Mouse (Mus musculus): ENCODE results near the gene Crkl. TPM values are rescaled to one million over a fixed set of nuclear protein-coding genes. Genes with fewer than 3 reads are reported as not detected.

Gene Crkl
- polyA plus RNA-seq (2014; fragmentation: Nextera tagmentation; extraction: Ambion mirVana): 85.5 and 92.2 TPM in 2 replicates

GRCm38 (mm10) chr16:17451541-17452372, at the start of gene Crkl:
Crkl (plus strand) TSS chr16:17451987.
- DNase-seq (ENCODE audit: low spot score, missing footprints) (peak; percentile 100), ATAC-seq (ENCODE audit: low FRiP score) (peak; percentile 97)
- Histone ChIP-seq H3K9ac (ENCODE audit: low read length) (peak within 1 kb of the TSS; percentile 98), H3K9me3 (ENCODE audit: control insufficient read depth, low read length) (no peaks in the 10 kb centered on the region), H3K4me2 (peak within 1 kb of the TSS; percentile 87), H3K27me3 (ENCODE audit: control insufficient read depth, insufficient read depth, low read length) (no peaks in the 10 kb centered on the region), H3K4me3 (ENCODE audit: low read depth, low read length) (peak within 1 kb of the TSS; percentile 97), H3K4me1 (ENCODE audit: control insufficient read depth, insufficient read depth, low read length) (peaks cover 14% of the 10 kb centered on the region), H3K27ac (ENCODE audit: low read depth, low read length) (peak within 1 kb of the TSS; percentile 89), H3K36me3 (ENCODE audit: control insufficient read depth, insufficient read depth, low read length) (peaks cover 4% of the 10 kb centered on the region; the same call in 1 of the 2 replicates)
- under 1% methylated on average over 62 of the region's 63 CpGs for WGBS

- no peaks in the 10 kb centered on the region for H3K36me3 ChIP-seq (ENCODE audit: control insufficient read depth, insufficient read depth, low read length)
- no peaks in the 10 kb centered on the region for H3K27me3 ChIP-seq (ENCODE audit: control insufficient read depth, insufficient read depth, low read length)
- no peak overlapping the region for H3K4me2 ChIP-seq
- 64% methylated on average over 1 of the region's 1 CpGs for WGBS
- no peak overlapping the region for H3K9ac ChIP-seq (ENCODE audit: low read length)
- H3K4me3 ChIP-seq (ENCODE audit: low read depth, low read length): no peak overlapping the region
- H3K9me3 ChIP-seq (ENCODE audit: control insufficient read depth, low read length): no peaks in the 10 kb centered on the region
- H3K27ac ChIP-seq (ENCODE audit: low read depth, low read length): no peak overlapping the region
- ATAC-seq (ENCODE audit: low FRiP score): no peak
- H3K4me1 ChIP-seq (ENCODE audit: control insufficient read depth, insufficient read depth, low read length): peaks cover 13% of the 10 kb centered on the region
- DNase-seq (ENCODE audit: low spot score, missing footprints): no peak
These were observed 48.9 kb upstream of the Crkl start for GRCm38 (mm10) chr16:17402855-17403254.

GRCm38 (mm10) chr16:17405271-17405696, 46.5 kb upstream of the Crkl start:
- Histone ChIP-seq H3K4me3 (ENCODE audit: low read depth, low read length) (peak overlapping the region; percentile 74), H3K9ac (ENCODE audit: low read length) (peak overlapping the region; percentile 75), H3K27me3 (ENCODE audit: control insufficient read depth, insufficient read depth, low read length) (no peaks in the 10 kb centered on the region), H3K36me3 (ENCODE audit: control insufficient read depth, insufficient read depth, low read length) (no peaks in the 10 kb centered on the region), H3K4me2 (peak overlapping the region; percentile 68), H3K27ac (ENCODE audit: low read depth, low read length) (peak overlapping the region; percentile 45), H3K9me3 (ENCODE audit: control insufficient read depth, low read length) (no peaks in the 10 kb centered on the region), H3K4me1 (ENCODE audit: control insufficient read depth, insufficient read depth, low read length) (peaks cover 13% of the 10 kb centered on the region)
- DNase-seq (ENCODE audit: low spot score, missing footprints) (peak; percentile 98), ATAC-seq (ENCODE audit: low FRiP score) (peak; percentile 87)
- under 1% methylated on average over 22 of the region's 22 CpGs for WGBS

GRCm38 (mm10) chr16:17405736-17406443, 45.9 kb upstream of the Crkl start, which contains the start of the genes Snap29 and Pi4ka:
Snap29 (plus strand) TSS chr16:17405986.
Pi4ka (minus strand) TSS chr16:17406314.
- Histone ChIP-seq H3K4me2 (peak within 1 kb of the TSS; percentile 69), H3K9me3 (ENCODE audit: control insufficient read depth, low read length) (no peaks in the 10 kb centered on the region), H3K36me3 (ENCODE audit: control insufficient read depth, insufficient read depth, low read length) (no peaks in the 10 kb centered on the region), H3K9ac (ENCODE audit: low read length) (peak within 1 kb of the TSS; percentile 75), H3K4me3 (ENCODE audit: low read depth, low read length) (peak within 1 kb of the TSS; percentile 74), H3K27me3 (ENCODE audit: control insufficient read depth, insufficient read depth, low read length) (no peaks in the 10 kb centered on the region), H3K27ac (ENCODE audit: low read depth, low read length) (peak within 1 kb of the TSS; percentile 45), H3K4me1 (ENCODE audit: control insufficient read depth, insufficient read depth, low read length) (peaks cover 13% of the 10 kb centered on the region)
- DNase-seq (ENCODE audit: low spot score, missing footprints): peak; percentile 100
- WGBS: under 1% methylated on average over 68 of the region's 69 CpGs
- ATAC-seq (ENCODE audit: low FRiP score): peak; percentile 98

GRCm38 (mm10) chr16:17406512-17407231, 45.1 kb upstream of the Crkl start:
- H3K9me3 ChIP-seq (ENCODE audit: control insufficient read depth, low read length): no peaks in the 10 kb centered on the region
- no peak overlapping the region for H3K27ac ChIP-seq (ENCODE audit: low read depth, low read length)
- H3K4me3 ChIP-seq (ENCODE audit: low read depth, low read length): peak overlapping the region; percentile 74
- H3K27me3 ChIP-seq (ENCODE audit: control insufficient read depth, insufficient read depth, low read length): no peaks in the 10 kb centered on the region
- H3K36me3 ChIP-seq (ENCODE audit: control insufficient read depth, insufficient read depth, low read length): no peaks in the 10 kb centered on the region
- DNase-seq (ENCODE audit: low spot score, missing footprints) (peak; percentile 84), ATAC-seq (ENCODE audit: low FRiP score) (no peak)
- peaks cover 13% of the 10 kb centered on the region for H3K4me1 ChIP-seq (ENCODE audit: control insufficient read depth, insufficient read depth, low read length)
- peak overlapping the region; percentile 73 for H3K9ac ChIP-seq (ENCODE audit: low read length)
- WGBS: 40% methylated on average over 9 of the region's 9 CpGs
- peak overlapping the region; percentile 69 for H3K4me2 ChIP-seq

GRCm38 (mm10) chr16:17409046-17409445, 42.7 kb upstream of the Crkl start:
- Histone ChIP-seq H3K4me1 (ENCODE audit: control insufficient read depth, insufficient read depth, low read length) (peaks cover 13% of the 10 kb centered on the region), H3K27me3 (ENCODE audit: control insufficient read depth, insufficient read depth, low read length) (no peaks in the 10 kb centered on the region), H3K36me3 (ENCODE audit: control insufficient read depth, insufficient read depth, low read length) (no peaks in the 10 kb centered on the region), H3K9me3 (ENCODE audit: control insufficient read depth, low read length) (no peaks in the 10 kb centered on the region), H3K4me3 (ENCODE audit: low read depth, low read length) (no peak overlapping the region), H3K27ac (ENCODE audit: low read depth, low read length) (no peak overlapping the region), H3K9ac (ENCODE audit: low read length) (no peak overlapping the region), H3K4me2 (no peak overlapping the region)
- DNase-seq (ENCODE audit: low spot score, missing footprints) (no peak), ATAC-seq (ENCODE audit: low FRiP score) (no peak)
- 97% methylated on average over 2 of the region's 2 CpGs for WGBS

GRCm38 (mm10) chr16:17410209-17410608, 41.6 kb upstream of the Crkl start:
- no peak for DNase-seq (ENCODE audit: low spot score, missing footprints)
- H3K4me2 ChIP-seq: no peak overlapping the region
- H3K9me3 ChIP-seq (ENCODE audit: control insufficient read depth, low read length): no peaks in the 10 kb centered on the region
- no peak overlapping the region for H3K27ac ChIP-seq (ENCODE audit: low read depth, low read length)
- 74% methylated on average over 4 of the region's 4 CpGs for WGBS
- H3K27me3 ChIP-seq (ENCODE audit: control insufficient read depth, insufficient read depth, low read length): no peaks in the 10 kb centered on the region
- peaks cover 6% of the 10 kb centered on the region for H3K4me1 ChIP-seq (ENCODE audit: control insufficient read depth, insufficient read depth, low read length)
- no peak overlapping the region for H3K9ac ChIP-seq (ENCODE audit: low read length)
- H3K36me3 ChIP-seq (ENCODE audit: control insufficient read depth, insufficient read depth, low read length): no peaks in the 10 kb centered on the region
- H3K4me3 ChIP-seq (ENCODE audit: low read depth, low read length): no peak overlapping the region
- no peak for ATAC-seq (ENCODE audit: low FRiP score)

GRCm38 (mm10) chr16:17423021-17423420, 28.8 kb upstream of the Crkl start:
- ATAC-seq (ENCODE audit: low FRiP score) (no peak), DNase-seq (ENCODE audit: low spot score, missing footprints) (no peak)
- Histone ChIP-seq H3K9ac (ENCODE audit: low read length) (no peak overlapping the region), H3K9me3 (ENCODE audit: control insufficient read depth, low read length) (no peaks in the 10 kb centered on the region), H3K27ac (ENCODE audit: low read depth, low read length) (no peak overlapping the region), H3K27me3 (ENCODE audit: control insufficient read depth, insufficient read depth, low read length) (no peaks in the 10 kb centered on the region), H3K4me3 (ENCODE audit: low read depth, low read length) (no peak overlapping the region), H3K4me1 (ENCODE audit: control insufficient read depth, insufficient read depth, low read length) (no peaks in the 10 kb centered on the region), H3K4me2 (no peak overlapping the region), H3K36me3 (ENCODE audit: control insufficient read depth, insufficient read depth, low read length) (peaks cover 11% of the 10 kb centered on the region; the same call in 1 of the 2 replicates)
- 75% methylated on average over 3 of the region's 3 CpGs for WGBS

All from midbrain, embryonic 11.5 days (tissue).